In genomic region chr1:171361106-171362103, GRCm38 (mm10) we compare ENCODE assay signal across 8 mouse cellular contexts. TPM values are rescaled to one million over a fixed set of nuclear protein-coding genes. Genes with fewer than 3 reads are reported as not detected.
A peak's percentile ranks its signal among the peaks of the same experiment; 100 is the strongest.
DNase-seq lines count a peak whose midpoint lies in the region; ATAC-seq and TF ChIP-seq lines count a peak whose summit lies in the region.

No protein-coding gene starts in this region.

- peak overlapping the region; percentile 47 for H3K9ac ChIP-seq in heart, embryonic 11.5 days (ENCODE audit: low read depth, low read length)
- peak overlapping the region; percentile 62; the same call in 1 of the 2 replicates for H3K9ac ChIP-seq in kidney, embryonic 14.5 days (ENCODE audit: low read depth, low read length)
- peak overlapping the region; percentile 71 for H3K9ac ChIP-seq in midbrain, postnatal 0 days (replicated peaks; ENCODE audit: low read length, poor library complexity, severe bottlenecking)

- peaks cover 12% of the 10 kb centered on the region; the same call in 1 of the 2 replicates for H3K36me3 ChIP-seq in heart, embryonic 11.5 days (ENCODE audit: control insufficient read depth, insufficient read depth, low read length)
- H3K36me3 ChIP-seq in kidney, embryonic 14.5 days (ENCODE audit: control insufficient read depth, insufficient read depth, low read length), result peaks cover 21% of the 10 kb centered on the region
- peaks cover 14% of the 10 kb centered on the region for H3K36me3 ChIP-seq in midbrain, postnatal 0 days (ENCODE audit: insufficient read depth, low read length)
- no peaks in the 10 kb centered on the region; the same call in 1 of the 2 replicates for H3K36me3 ChIP-seq in splenic B cell, adult 2 months (ENCODE audit: control insufficient read depth, insufficient read depth, low read length, poor library complexity, severe bottlenecking)

- no peak; the same call in 1 of the 2 replicates for ATAC-seq in heart, embryonic 11.5 days (replicated peaks; ENCODE audit: insufficient number of reproducible peaks, low FRiP score, low TSS enrichment)
- peak; percentile 61 for ATAC-seq in kidney, embryonic 14.5 days (ENCODE audit: low FRiP score, low TSS enrichment)
- ATAC-seq in midbrain, postnatal 0 days (ENCODE audit: low FRiP score), result peak; percentile 75

- H3K4me3 ChIP-seq in heart, embryonic 11.5 days (ENCODE audit: low read depth, low read length), result peak overlapping the region; percentile 42
- peak overlapping the region; percentile 50 for H3K4me3 ChIP-seq in kidney, embryonic 14.5 days (ENCODE audit: low read length)
- peak overlapping the region; percentile 50 for H3K4me3 ChIP-seq in midbrain, postnatal 0 days (ENCODE audit: low read depth, low read length)

- H3K4me2 ChIP-seq in heart, embryonic 11.5 days, result peak overlapping the region; percentile 78
- peak overlapping the region; percentile 84 for H3K4me2 ChIP-seq in kidney, embryonic 14.5 days (replicated peaks; ENCODE audit: low read depth, low read length)
- peak overlapping the region; percentile 83 for H3K4me2 ChIP-seq in midbrain, postnatal 0 days (ENCODE audit: low read depth, low read length, poor library complexity, severe bottlenecking)

- no peaks in the 10 kb centered on the region for H3K27me3 ChIP-seq in heart, embryonic 11.5 days (ENCODE audit: control insufficient read depth, insufficient read depth, low read length)
- H3K27me3 ChIP-seq in kidney, embryonic 14.5 days (ENCODE audit: control insufficient read depth, insufficient read depth, low read length), result no peaks in the 10 kb centered on the region
- H3K27me3 ChIP-seq in midbrain, postnatal 0 days (ENCODE audit: insufficient read depth, low read length), result no peaks in the 10 kb centered on the region
- no peaks in the 10 kb centered on the region for H3K27me3 ChIP-seq in splenic B cell, adult 2 months (ENCODE audit: control insufficient read depth, insufficient read depth, low read length, poor library complexity, severe bottlenecking)

- peak; percentile 97 for TF ChIP-seq CTCF in midbrain, postnatal 0 days (IDR thresholded peaks at IDR 0.05)

- H3K4me1 ChIP-seq in heart, embryonic 11.5 days (ENCODE audit: control insufficient read depth, insufficient read depth, low read length), result peaks cover 4% of the 10 kb centered on the region; the same call in 1 of the 2 replicates
- no peaks in the 10 kb centered on the region for H3K4me1 ChIP-seq in kidney, embryonic 14.5 days (ENCODE audit: control insufficient read depth, insufficient read depth, low read length)
- 0 out of 2 replicates have a peak, but pooled peaks cover 4% of the 10 kb centered on the region for H3K4me1 ChIP-seq in midbrain, postnatal 0 days (ENCODE audit: insufficient read depth, low read length)

- peak; percentile 79 to 81 for DNase-seq in B cell, adult 2 months
- peak; percentile 78 for DNase-seq in adrenal gland, postnatal 10 days
- DNase-seq in embryo, embryonic 9.5 days (ENCODE audit: extremely low spot score), result peak; percentile 76
- DNase-seq in liver, result peak; percentile 81
- DNase-seq in midbrain, postnatal 0 days (ENCODE audit: low spot score), result peak; percentile 90
- DNase-seq in splenic B cell, adult 2 months (ENCODE audit: low read depth, low spot score), result peak; percentile 89

- no peak overlapping the region for H3K27ac ChIP-seq in heart, embryonic 11.5 days (ENCODE audit: low read depth, low read length)
- 0 out of 2 replicates have a peak overlapping the region, but pooled peaks have one; percentile 24 for H3K27ac ChIP-seq in kidney, embryonic 14.5 days (ENCODE audit: low read depth, low read length)
- peak overlapping the region; percentile 77 for H3K27ac ChIP-seq in midbrain, postnatal 0 days (ENCODE audit: low read depth, low read length)

- H3K9me3 ChIP-seq in heart, embryonic 11.5 days (replicated peaks; ENCODE audit: control insufficient read depth, low read length), result peaks cover 3% of the 10 kb centered on the region; the same call in 1 of the 2 replicates
- peaks cover 2% of the 10 kb centered on the region; the same call in 1 of the 2 replicates for H3K9me3 ChIP-seq in kidney, embryonic 14.5 days (ENCODE audit: control insufficient read depth, low read length)
- H3K9me3 ChIP-seq in midbrain, postnatal 0 days (ENCODE audit: low read length), result peaks cover 3% of the 10 kb centered on the region; the same call in 1 of the 2 replicates

- WGBS in heart, embryonic 11.5 days (ENCODE audit: insufficient replicate concordance), result 25% methylated on average over 16 of the region's 16 CpGs
- 33% methylated on average over 16 of the region's 16 CpGs for WGBS in kidney, embryonic 14.5 days
- WGBS in midbrain, postnatal 0 days, result 28% methylated on average over 16 of the region's 16 CpGs

RNA-seq across cellular contexts. Expression of gene Klhdc9, which starts 0.8 kb away (rescaled TPM):
- total RNA-seq in adrenal gland, postnatal 10 days (2021), result 1 to 10 TPM; 5.3 to 5.7 TPM
- polyA plus RNA-seq in heart, embryonic 11.5 days (2014; fragmentation: Nextera tagmentation; extraction: Ambion mirVana), result 0.49 and 0.51 TPM in 2 replicates
- polyA plus RNA-seq in kidney, embryonic 14.5 days (2014; fragmentation: Nextera tagmentation; extraction: Ambion mirVana), result 2.2 and 2.4 TPM in 2 replicates
- total RNA-seq in midbrain, postnatal 0 days (2014; rRNA removed), result 4.0 and 4.5 TPM in 2 replicates
- polyA plus RNA-seq in midbrain, postnatal 0 days (2015; fragmentation: Nextera tagmentation; extraction: Ambion mirVana), result 6.3 and 6.4 TPM in 2 replicates

RNA-seq across cellular contexts. Expression of gene Nectin4, which starts 8.5 kb away (rescaled TPM):
- total RNA-seq in adrenal gland, postnatal 10 days (2021), result under 1 TPM; 0.12 to 0.21 TPM
- 0.08 and 0.20 TPM in 2 replicates for polyA plus RNA-seq in heart, embryonic 11.5 days (2014; fragmentation: Nextera tagmentation; extraction: Ambion mirVana)
- 1.0 and 2.6 TPM in 2 replicates for polyA plus RNA-seq in kidney, embryonic 14.5 days (2014; fragmentation: Nextera tagmentation; extraction: Ambion mirVana)
- total RNA-seq in midbrain, postnatal 0 days (2014; rRNA removed), result 4.7 and 9.3 TPM in 2 replicates
- 4.8 TPM in 2 replicates for polyA plus RNA-seq in midbrain, postnatal 0 days (2015; fragmentation: Nextera tagmentation; extraction: Ambion mirVana)

RNA-seq across cellular contexts. Expression of gene Pfdn2, which starts 15.9 kb away (rescaled TPM):
- 100 to 1,000 TPM; 107 to 114 TPM for total RNA-seq in adrenal gland, postnatal 10 days (2021)
- polyA plus RNA-seq in heart, embryonic 11.5 days (2014; fragmentation: Nextera tagmentation; extraction: Ambion mirVana), result 49.5 and 51.3 TPM in 2 replicates
- 53.7 and 103 TPM in 2 replicates for polyA plus RNA-seq in kidney, embryonic 14.5 days (2014; fragmentation: Nextera tagmentation; extraction: Ambion mirVana)
- 17.3 and 18.4 TPM in 2 replicates for total RNA-seq in midbrain, postnatal 0 days (2014; rRNA removed)
- 139 and 155 TPM in 2 replicates for polyA plus RNA-seq in midbrain, postnatal 0 days (2015; fragmentation: Nextera tagmentation; extraction: Ambion mirVana)

RNA-seq across cellular contexts. Expression of gene Nit1, which starts 16.0 kb away (rescaled TPM):
- total RNA-seq in adrenal gland, postnatal 10 days (2021), result 10 to 100 TPM; 51.4 to 56.0 TPM
- 24.8 and 30.9 TPM in 2 replicates for polyA plus RNA-seq in heart, embryonic 11.5 days (2014; fragmentation: Nextera tagmentation; extraction: Ambion mirVana)
- 33.7 and 34.5 TPM in 2 replicates for polyA plus RNA-seq in kidney, embryonic 14.5 days (2014; fragmentation: Nextera tagmentation; extraction: Ambion mirVana)
- total RNA-seq in midbrain, postnatal 0 days (2014; rRNA removed), result 42.5 and 44.0 TPM in 2 replicates
- 45.2 and 46.6 TPM in 2 replicates for polyA plus RNA-seq in midbrain, postnatal 0 days (2015; fragmentation: Nextera tagmentation; extraction: Ambion mirVana)

RNA-seq across cellular contexts. Expression of gene Arhgap30, which starts 27.3 kb away (rescaled TPM):
- total RNA-seq in adrenal gland, postnatal 10 days (2021), result 1 to 10 TPM; 5.1 to 6.1 TPM
- 0.18 and 0.44 TPM in 2 replicates for polyA plus RNA-seq in heart, embryonic 11.5 days (2014; fragmentation: Nextera tagmentation; extraction: Ambion mirVana)
- 0.69 and 0.81 TPM in 2 replicates for polyA plus RNA-seq in kidney, embryonic 14.5 days (2014; fragmentation: Nextera tagmentation; extraction: Ambion mirVana)
- 0.82 and 1.1 TPM in 2 replicates for total RNA-seq in midbrain, postnatal 0 days (2014; rRNA removed)
- polyA plus RNA-seq in midbrain, postnatal 0 days (2015; fragmentation: Nextera tagmentation; extraction: Ambion mirVana), result 0.75 and 0.81 TPM in 2 replicates
